10 mouse cellular contexts compared by ENCODE assay signal in genomic region chr9:65094237-65094636, GRCm38 (mm10). TPM values are rescaled to one million over a fixed set of nuclear protein-coding genes. Genes with fewer than 3 reads are reported as not detected.
DNase-seq lines count a peak whose midpoint lies in the region; ATAC-seq and TF ChIP-seq lines count a peak whose summit lies in the region.
"Had no signal": no experiment of that assay in that cellular context is flagged by ENCODE, and none has a peak within 500 bp of the region (broad histone marks: within the 10 kb centered on the region; RNA-seq: fewer than 3 reads in every experiment).

No protein-coding gene starts in this region.

- H3K27ac ChIP-seq in hindbrain, postnatal 0 days = no peak overlapping the region
- H3K27ac ChIP-seq in midbrain, embryonic 12.5 days (replicated peaks) = no peak overlapping the region; the same call in 1 of the 2 replicates

- H3K4me3 ChIP-seq in hindbrain, postnatal 0 days (ENCODE audit: low read length) = no peak overlapping the region
- no peak overlapping the region for H3K4me3 ChIP-seq in midbrain, embryonic 12.5 days

- H3K9ac ChIP-seq in hindbrain, postnatal 0 days (replicated peaks; ENCODE audit: low read length) = no peak overlapping the region
- no peak overlapping the region for H3K9ac ChIP-seq in midbrain, embryonic 12.5 days (replicated peaks)

- WGBS in hindbrain, postnatal 0 days = 16% methylated on average over 6 of the region's 6 CpGs
- 38% methylated on average over 6 of the region's 6 CpGs for WGBS in midbrain, embryonic 12.5 days

- H3K4me2 ChIP-seq in hindbrain, postnatal 0 days (ENCODE audit: low read depth, low read length) = no peak overlapping the region
- H3K4me2 ChIP-seq in midbrain, embryonic 12.5 days (replicated peaks) = no peak overlapping the region

- peak; percentile 76 for DNase-seq in kidney, postnatal 10 days
- no peak for DNase-seq in kidney, adult 9 months
- peak; percentile 80 for DNase-seq in adrenal gland, postnatal 10 days
- peak; percentile 89 for DNase-seq in gastrocnemius, postnatal 14 days
- peak; percentile 70 for DNase-seq in hindbrain, postnatal 0 days (ENCODE audit: low spot score)
- DNase-seq in yolk sac, embryonic 10.5 days (ENCODE audit: low spot score) = peak; percentile 31
- no peak for DNase-seq in thymus, postnatal 25 days

- peak; percentile 78 for ATAC-seq in hindbrain, postnatal 0 days
- 0 out of 2 replicates have a peak, but pooled peaks have one; percentile 44 for ATAC-seq in midbrain, embryonic 12.5 days (ENCODE audit: low FRiP score, low read depth)
- ATAC-seq: Patski had no signal

- intact Hi-C loops in gastrocnemius, postnatal 14 days (cut with DNase I; ENCODE audit: low total_unique reads) = no loop called here

- no peaks in the 10 kb centered on the region for H3K4me1 ChIP-seq in hindbrain, postnatal 0 days (ENCODE audit: insufficient read depth, low read length)
- H3K4me1 ChIP-seq in midbrain, embryonic 12.5 days = peaks cover 14% of the 10 kb centered on the region

- no peaks in the 10 kb centered on the region for H3K36me3 ChIP-seq in hindbrain, postnatal 0 days (ENCODE audit: insufficient read depth, low read length)
- H3K36me3 ChIP-seq in midbrain, embryonic 12.5 days = no peaks in the 10 kb centered on the region

- TF ChIP-seq CTCF in hindbrain, postnatal 0 days (IDR thresholded peaks at IDR 0.05; ENCODE audit: low read depth) = no peak

- H3K9me3 ChIP-seq in hindbrain, postnatal 0 days (ENCODE audit: low read length) = no peaks in the 10 kb centered on the region
- H3K9me3 ChIP-seq in midbrain, embryonic 12.5 days = no peaks in the 10 kb centered on the region

- no peaks in the 10 kb centered on the region for H3K27me3 ChIP-seq in hindbrain, postnatal 0 days (ENCODE audit: insufficient read depth, low read length)
- no peaks in the 10 kb centered on the region for H3K27me3 ChIP-seq in midbrain, embryonic 12.5 days
- H3K27me3 ChIP-seq: Patski had no signal

RNA-seq across cellular contexts. Expression of gene Igdcc4, which starts 7.0 kb away (rescaled TPM):
- total RNA-seq in adrenal gland, postnatal 10 days (2021) = 10 to 100 TPM; 18.0 to 27.0 TPM
- total RNA-seq in gastrocnemius, postnatal 14 days (2021) = 10 to 100 TPM; 31.8 to 39.9 TPM
- 51.1 and 56.8 TPM in 2 replicates for total RNA-seq in hindbrain, postnatal 0 days (2014; rRNA removed)
- polyA plus RNA-seq in hindbrain, postnatal 0 days (2015; fragmentation: Nextera tagmentation; extraction: Ambion mirVana) = 12.2 and 13.2 TPM in 2 replicates
- 18.2 and 19.5 TPM in 2 replicates for polyA plus RNA-seq in midbrain, embryonic 12.5 days (2016; fragmentation: Nextera tagmentation; extraction: Ambion mirVana)

RNA-seq across cellular contexts. Expression of gene Igdcc3, which starts 46.8 kb away (rescaled TPM):
- 1 to 10 TPM; 1.2 to 1.7 TPM for total RNA-seq in adrenal gland, postnatal 10 days (2021)
- under 1 TPM; 0.37 to 0.58 TPM for total RNA-seq in gastrocnemius, postnatal 14 days (2021)
- 2.3 and 6.3 TPM in 2 replicates for total RNA-seq in hindbrain, postnatal 0 days (2014; rRNA removed)
- 5.2 and 6.2 TPM in 2 replicates for polyA plus RNA-seq in hindbrain, postnatal 0 days (2015; fragmentation: Nextera tagmentation; extraction: Ambion mirVana)
- 62.1 and 74.7 TPM in 2 replicates for polyA plus RNA-seq in midbrain, embryonic 12.5 days (2016; fragmentation: Nextera tagmentation; extraction: Ambion mirVana)
- polyA plus RNA-seq: Patski; small intestine, adult 2 months had no signal

Comparison
In these comparisons a context has a peak if more than half of its experiments do, and no peak if none do; other contexts are left out.
1. DNase-seq: peak in kidney, postnatal 10 days (single experiment), adrenal gland, postnatal 10 days (single experiment), gastrocnemius, postnatal 14 days (single experiment), hindbrain, postnatal 0 days (single experiment) and yolk sac, embryonic 10.5 days (single experiment); none in kidney, adult 9 months (single experiment) and thymus, postnatal 25 days (single experiment).